Mouse (Mus musculus): ENCODE data around the gene Psip1. TPM values are rescaled to one million over a fixed set of nuclear protein-coding genes. Genes with fewer than 3 reads are reported as not detected.
A peak's percentile ranks its signal among the peaks of the same experiment; 100 is the strongest.

Gene Psip1
- polyA plus RNA-seq, 1 experiment from 2014 or later, result 230 TPM

DNA sequence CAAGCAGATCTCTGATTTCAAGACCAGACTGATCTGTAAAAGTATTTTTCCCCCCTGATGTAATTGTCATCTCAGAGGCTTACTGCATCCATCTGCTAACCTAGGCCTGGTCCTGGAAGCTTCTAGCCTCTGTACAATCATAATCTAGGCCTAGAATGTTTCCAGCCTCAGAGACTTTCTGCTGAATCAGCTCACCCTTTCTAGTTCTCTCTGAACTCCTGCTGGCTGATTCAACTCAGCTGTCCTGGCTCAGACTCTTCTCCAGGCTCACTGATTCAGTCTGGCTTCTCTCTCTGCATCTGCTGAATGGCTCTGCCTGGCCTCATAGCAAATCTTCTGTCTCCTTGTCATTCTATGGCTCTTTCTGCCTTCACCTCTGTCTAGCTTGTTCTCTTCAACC lies 48.1 kb downstream of the Psip1 start:
- Histone ChIP-seq H3K9ac (replicated peaks) (no peak overlapping the region), H3K27me3 (replicated peaks) (no peaks in the 10 kb centered on the region), H3K36me3 (peaks cover 63% of the 10 kb centered on the region), H3K9me3 (replicated peaks) (no peaks in the 10 kb centered on the region), H3K4me2 (no peak overlapping the region), H3K27ac (replicated peaks) (no peak overlapping the region), H3K4me1 (no peaks in the 10 kb centered on the region), H3K4me3 (replicated peaks) (no peak overlapping the region)
- no peak for ATAC-seq (ENCODE audit: low FRiP score)

DNA sequence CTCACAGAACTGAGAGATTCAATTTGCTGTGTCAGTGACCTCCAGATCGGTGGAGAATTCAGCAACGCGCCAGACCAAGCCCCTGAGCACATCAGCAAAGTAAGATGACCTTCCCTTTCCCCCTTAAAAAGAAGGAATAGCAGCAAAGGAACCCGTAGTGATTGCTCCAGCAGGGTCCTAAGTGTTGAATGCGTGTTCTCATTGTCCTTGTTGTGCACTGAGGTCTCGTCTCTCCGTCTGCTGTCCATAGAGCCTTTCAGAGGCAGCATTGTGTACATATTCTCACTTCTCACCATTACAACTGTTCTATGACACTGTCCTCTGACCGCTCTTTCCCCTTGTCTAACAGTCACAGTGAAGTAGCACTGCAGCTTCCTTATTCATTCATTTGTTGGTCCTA lies 49.9 kb downstream of the Psip1 start:
- no peaks in the 10 kb centered on the region for H3K4me1 ChIP-seq
- no peak overlapping the region for H3K27ac ChIP-seq (replicated peaks)
- ATAC-seq (ENCODE audit: low FRiP score), result no peak
- H3K4me2 ChIP-seq, result no peak overlapping the region
- H3K4me3 ChIP-seq (replicated peaks), result no peak overlapping the region
- H3K9me3 ChIP-seq (replicated peaks), result no peaks in the 10 kb centered on the region
- no peaks in the 10 kb centered on the region for H3K27me3 ChIP-seq (replicated peaks)
- H3K9ac ChIP-seq (replicated peaks), result no peak overlapping the region
- WGBS, result 95% methylated on average over 8 of the region's 8 CpGs
- H3K36me3 ChIP-seq, result peaks cover 63% of the 10 kb centered on the region

DNA sequence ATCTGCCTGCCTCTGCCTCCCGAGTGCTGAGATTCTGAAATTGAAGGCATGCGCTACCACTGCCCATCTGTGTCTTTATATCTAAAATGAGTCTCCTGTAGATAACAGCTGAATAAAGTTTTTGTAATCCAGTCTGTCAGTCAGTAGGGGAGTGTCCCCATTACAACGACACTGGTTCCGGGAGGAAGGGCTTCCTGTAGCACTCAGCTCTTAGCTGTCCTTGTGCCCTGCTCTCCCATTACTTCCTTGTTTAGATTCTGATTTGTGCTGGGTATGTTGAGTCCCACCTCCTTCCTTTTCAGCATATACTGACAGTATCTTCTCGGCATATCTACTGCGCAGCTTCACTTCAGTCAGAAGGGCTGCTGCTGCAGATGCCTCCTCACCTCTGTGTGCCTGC lies 53.4 kb downstream of the Psip1 start:
- no peaks in the 10 kb centered on the region for H3K27me3 ChIP-seq (replicated peaks)
- 92% methylated on average over 6 of the region's 6 CpGs for WGBS
- H3K4me3 ChIP-seq (replicated peaks), result no peak overlapping the region
- H3K9me3 ChIP-seq (replicated peaks), result no peaks in the 10 kb centered on the region
- H3K4me1 ChIP-seq, result no peaks in the 10 kb centered on the region
- H3K27ac ChIP-seq (replicated peaks), result no peak overlapping the region
- H3K9ac ChIP-seq (replicated peaks), result no peak overlapping the region
- ATAC-seq (ENCODE audit: low FRiP score), result no peak
- peaks cover 65% of the 10 kb centered on the region for H3K36me3 ChIP-seq
- H3K4me2 ChIP-seq, result no peak overlapping the region

DNA sequence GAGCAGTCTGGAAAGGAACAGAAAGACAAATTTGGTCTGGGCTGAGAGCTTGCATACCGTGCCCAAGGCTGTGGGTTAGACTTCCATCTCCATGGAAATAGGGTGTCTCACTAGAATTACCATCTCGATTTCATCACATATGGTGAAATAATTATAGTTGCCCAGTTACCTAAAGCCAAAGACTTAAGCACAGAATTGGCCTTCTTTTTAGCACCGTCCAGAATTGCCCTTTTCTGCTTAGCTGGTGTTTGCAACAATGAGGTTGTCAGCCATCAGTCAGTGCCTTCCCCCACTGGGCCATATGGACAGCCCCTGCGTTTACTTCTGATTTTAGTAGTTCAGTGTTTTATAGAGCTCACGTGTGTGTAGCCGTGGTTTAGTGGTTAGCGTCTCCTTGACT lies 54.3 kb downstream of the Psip1 start:
- ATAC-seq (ENCODE audit: low FRiP score), result no peak
- no peak overlapping the region for H3K9ac ChIP-seq (replicated peaks)
- H3K4me3 ChIP-seq (replicated peaks), result no peak overlapping the region
- no peak overlapping the region for H3K27ac ChIP-seq (replicated peaks)
- no peak overlapping the region for H3K4me2 ChIP-seq
- 79% methylated on average over 7 of the region's 7 CpGs for WGBS
- no peaks in the 10 kb centered on the region for H3K9me3 ChIP-seq (replicated peaks)
- H3K36me3 ChIP-seq, result peaks cover 62% of the 10 kb centered on the region
- H3K4me1 ChIP-seq, result no peaks in the 10 kb centered on the region
- no peaks in the 10 kb centered on the region for H3K27me3 ChIP-seq (replicated peaks)

DNA sequence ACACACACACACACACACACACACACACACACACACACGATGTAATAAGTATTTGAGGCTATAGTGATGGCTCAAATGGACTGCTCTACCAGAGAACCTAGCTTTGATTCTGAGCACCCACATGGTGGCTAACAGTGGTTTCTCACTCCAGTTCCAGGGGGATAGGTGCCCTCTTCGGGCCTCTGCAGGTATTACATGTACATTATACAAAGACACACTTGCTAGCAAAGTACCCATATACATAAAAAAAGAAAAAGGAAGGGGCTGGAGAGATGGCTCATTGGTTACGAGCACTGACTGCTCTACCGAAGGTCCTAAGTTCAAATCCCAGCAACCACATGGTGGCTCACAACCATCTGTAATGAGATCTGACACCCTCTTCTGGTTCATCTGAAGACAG lies 57.4 kb downstream of the Psip1 start:
- Histone ChIP-seq H3K9me3 (replicated peaks) (no peaks in the 10 kb centered on the region), H3K27me3 (replicated peaks) (no peaks in the 10 kb centered on the region), H3K36me3 (peaks cover 54% of the 10 kb centered on the region), H3K4me1 (no peaks in the 10 kb centered on the region), H3K27ac (replicated peaks) (no peak overlapping the region), H3K4me3 (replicated peaks) (no peak overlapping the region), H3K4me2 (no peak overlapping the region), H3K9ac (replicated peaks) (no peak overlapping the region)
- WGBS, result 93% methylated on average over 4 of the region's 4 CpGs
- ATAC-seq (ENCODE audit: low FRiP score), result no peak

DNA sequence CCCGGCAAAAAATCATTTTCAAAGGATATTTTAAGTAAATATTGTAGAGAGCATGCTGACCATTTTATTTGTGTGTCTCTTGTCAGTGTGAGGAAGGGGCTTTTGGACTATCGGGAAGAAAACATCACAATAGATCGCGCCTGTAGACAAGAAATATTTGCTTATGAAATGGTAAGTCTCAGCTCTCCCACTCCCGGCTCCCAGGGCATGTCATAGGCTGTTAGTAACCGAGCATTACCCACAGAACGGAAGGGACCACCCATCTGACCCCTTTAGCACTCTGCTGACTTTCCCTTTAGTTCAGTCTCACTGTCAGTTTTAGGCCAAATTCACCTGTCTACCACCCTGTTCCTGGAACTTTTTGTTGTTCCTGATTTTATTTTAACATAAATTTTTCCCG lies 58.6 kb downstream of the Psip1 start:
- WGBS, result 96% methylated on average over 8 of the region's 8 CpGs
- H3K4me3 ChIP-seq (replicated peaks), result no peak overlapping the region
- H3K27me3 ChIP-seq (replicated peaks), result no peaks in the 10 kb centered on the region
- no peak for ATAC-seq (ENCODE audit: low FRiP score)
- no peak overlapping the region for H3K9ac ChIP-seq (replicated peaks)
- H3K4me2 ChIP-seq, result no peak overlapping the region
- no peaks in the 10 kb centered on the region for H3K4me1 ChIP-seq
- peaks cover 64% of the 10 kb centered on the region for H3K36me3 ChIP-seq
- H3K27ac ChIP-seq (replicated peaks), result no peak overlapping the region
- H3K9me3 ChIP-seq (replicated peaks), result no peaks in the 10 kb centered on the region

DNA sequence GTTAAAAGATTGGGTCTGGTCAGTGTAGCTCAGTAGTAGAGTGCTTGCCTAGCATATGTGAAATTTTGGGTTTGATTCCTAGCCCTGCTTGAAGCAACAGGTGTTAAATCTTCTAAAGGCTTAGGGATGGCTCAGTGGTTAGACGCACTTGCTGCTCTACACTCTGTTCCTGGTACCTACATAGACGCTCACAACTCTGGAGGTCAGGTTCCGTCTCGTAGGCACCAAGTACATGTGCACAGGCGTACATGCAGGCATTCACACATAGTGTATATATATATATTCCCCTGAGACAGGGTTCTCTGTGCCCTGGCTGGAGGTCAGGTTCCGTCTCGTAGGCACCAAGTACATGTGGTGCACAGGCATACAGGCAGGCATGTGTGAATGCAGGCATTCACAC lies 59.1 kb downstream of the Psip1 start:
- WGBS, result 98% methylated on average over 7 of the region's 7 CpGs
- Histone ChIP-seq H3K27ac (replicated peaks) (no peak overlapping the region), H3K4me3 (replicated peaks) (no peak overlapping the region), H3K9me3 (replicated peaks) (no peaks in the 10 kb centered on the region), H3K27me3 (replicated peaks) (no peaks in the 10 kb centered on the region), H3K9ac (replicated peaks) (no peak overlapping the region), H3K4me2 (no peak overlapping the region), H3K4me1 (no peaks in the 10 kb centered on the region), H3K36me3 (peaks cover 63% of the 10 kb centered on the region)
- no peak for ATAC-seq (ENCODE audit: low FRiP score)

DNA sequence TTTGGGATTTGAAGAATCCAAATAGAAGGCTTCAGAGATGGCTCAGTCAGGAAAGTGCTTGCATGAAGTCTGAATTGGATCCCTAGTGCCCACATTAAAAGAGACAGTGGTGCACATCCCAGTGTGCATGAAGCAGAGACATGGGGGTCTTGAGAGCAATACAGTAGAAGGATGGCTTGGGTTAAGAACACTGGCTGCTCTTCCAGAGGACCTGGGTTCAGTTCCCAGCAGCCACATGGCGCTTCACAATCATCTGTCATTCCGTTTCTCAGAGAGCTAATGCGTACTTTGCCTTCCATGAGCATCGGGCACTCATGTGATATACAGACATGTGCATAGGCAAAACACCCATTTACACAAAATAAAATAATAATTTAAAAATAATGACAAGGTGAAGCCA lies 61.1 kb downstream of the Psip1 start:
- H3K9ac ChIP-seq (replicated peaks), result no peak overlapping the region
- peaks cover 4% of the 10 kb centered on the region; the same call in 1 of the 2 replicates for H3K4me1 ChIP-seq
- 99% methylated on average over 4 of the region's 4 CpGs for WGBS
- H3K4me3 ChIP-seq (replicated peaks), result no peak overlapping the region
- no peak overlapping the region for H3K4me2 ChIP-seq
- ATAC-seq (ENCODE audit: low FRiP score), result no peak
- H3K27ac ChIP-seq (replicated peaks), result no peak overlapping the region
- H3K27me3 ChIP-seq (replicated peaks), result no peaks in the 10 kb centered on the region
- no peaks in the 10 kb centered on the region for H3K9me3 ChIP-seq (replicated peaks)
- H3K36me3 ChIP-seq, result peaks cover 54% of the 10 kb centered on the region

DNA sequence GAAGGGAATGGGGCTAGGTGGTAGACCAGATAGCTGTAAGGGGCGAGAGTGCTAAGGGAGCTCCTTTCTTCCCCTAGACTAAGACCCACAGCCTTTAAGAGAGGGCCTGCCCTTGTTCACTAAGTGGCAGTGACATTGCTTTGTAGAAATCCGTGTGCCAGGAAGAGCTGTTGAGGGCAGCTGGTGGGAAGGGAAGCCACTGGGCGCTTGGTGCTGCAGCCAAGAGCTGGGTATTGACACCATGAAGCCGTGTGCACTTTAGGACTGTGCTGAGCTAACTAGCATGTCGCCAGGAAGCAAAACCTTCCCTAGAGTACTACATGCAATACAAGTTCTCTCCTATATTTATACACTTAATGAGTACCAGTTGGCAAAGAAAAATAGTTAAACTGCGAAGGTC lies 62.6 kb downstream of the Psip1 start:
- peaks cover 42% of the 10 kb centered on the region for H3K36me3 ChIP-seq
- WGBS, result 91% methylated on average over 6 of the region's 6 CpGs
- peaks cover 15% of the 10 kb centered on the region for H3K4me1 ChIP-seq
- H3K27me3 ChIP-seq (replicated peaks), result no peaks in the 10 kb centered on the region
- H3K9ac ChIP-seq (replicated peaks), result no peak overlapping the region
- H3K4me2 ChIP-seq, result no peak overlapping the region
- H3K4me3 ChIP-seq (replicated peaks), result no peak overlapping the region
- no peak overlapping the region for H3K27ac ChIP-seq (replicated peaks)
- ATAC-seq (ENCODE audit: low FRiP score), result no peak
- no peaks in the 10 kb centered on the region for H3K9me3 ChIP-seq (replicated peaks)

DNA sequence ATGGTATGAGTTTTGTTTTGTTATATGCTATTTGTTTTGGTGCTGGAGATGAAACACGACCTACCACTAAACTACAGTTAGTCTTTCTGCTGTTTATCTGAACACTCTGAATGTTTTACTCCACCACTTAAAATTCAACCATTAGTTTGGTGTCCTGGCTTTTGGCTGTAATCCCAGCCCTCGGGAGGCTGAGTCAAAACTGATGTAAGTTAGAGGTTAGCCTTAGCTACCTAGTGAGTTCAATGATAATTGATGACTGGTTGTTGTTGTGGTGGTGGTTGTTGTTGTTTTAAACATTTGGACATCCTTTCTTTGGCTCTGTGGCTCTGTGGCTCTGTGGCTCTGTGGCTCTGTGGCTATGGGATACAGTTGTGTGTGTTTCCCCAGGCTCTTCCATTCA lies 67.5 kb downstream of the Psip1 start:
- peak overlapping the region; percentile 88 for H3K9ac ChIP-seq (replicated peaks)
- H3K4me1 ChIP-seq, result peaks cover 23% of the 10 kb centered on the region
- H3K36me3 ChIP-seq, result peaks cover 14% of the 10 kb centered on the region
- no peak overlapping the region for H3K27ac ChIP-seq (replicated peaks)
- WGBS, result 60% methylated on average over 2 of the region's 2 CpGs
- no peak for ATAC-seq (ENCODE audit: low FRiP score)
- peak overlapping the region; percentile 62 for H3K4me2 ChIP-seq
- peak overlapping the region; percentile 70 for H3K4me3 ChIP-seq (replicated peaks)
- no peaks in the 10 kb centered on the region for H3K27me3 ChIP-seq (replicated peaks)
- no peaks in the 10 kb centered on the region for H3K9me3 ChIP-seq (replicated peaks)

DNA sequence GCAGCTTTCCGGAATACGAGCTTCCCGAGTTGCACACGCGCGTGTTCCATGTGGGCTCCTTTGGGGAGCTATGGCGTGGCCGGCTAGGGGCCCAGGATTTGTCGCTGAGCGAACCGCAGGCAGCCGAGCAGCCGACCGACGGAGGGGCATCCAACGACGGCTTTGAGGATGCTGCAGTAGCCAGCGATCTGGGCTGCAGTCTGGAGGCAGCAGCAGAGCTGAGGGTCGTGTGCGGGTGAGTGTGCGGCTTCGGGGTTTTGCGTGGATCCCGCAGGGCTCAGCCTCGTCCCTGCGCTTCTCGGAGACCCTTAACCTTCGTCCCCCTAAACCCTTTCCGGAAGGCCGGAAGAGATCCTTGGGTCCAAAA lies 68.5 kb downstream of the Psip1 start:
- peak overlapping the region; percentile 70 for H3K4me3 ChIP-seq (replicated peaks)
- peaks cover 23% of the 10 kb centered on the region for H3K4me1 ChIP-seq
- H3K27ac ChIP-seq (replicated peaks), result peak overlapping the region; percentile 94
- no peaks in the 10 kb centered on the region for H3K9me3 ChIP-seq (replicated peaks)
- H3K27me3 ChIP-seq (replicated peaks), result no peaks in the 10 kb centered on the region
- peaks cover 4% of the 10 kb centered on the region; the same call in 1 of the 2 replicates for H3K36me3 ChIP-seq
- WGBS, result 0% methylated on average over 30 of the region's 30 CpGs
- ATAC-seq (ENCODE audit: low FRiP score), result peak; percentile 69; the same call in 1 of the 2 replicates
- H3K9ac ChIP-seq (replicated peaks), result peak overlapping the region; percentile 88
- H3K4me2 ChIP-seq, result peak overlapping the region; percentile 62

DNA sequence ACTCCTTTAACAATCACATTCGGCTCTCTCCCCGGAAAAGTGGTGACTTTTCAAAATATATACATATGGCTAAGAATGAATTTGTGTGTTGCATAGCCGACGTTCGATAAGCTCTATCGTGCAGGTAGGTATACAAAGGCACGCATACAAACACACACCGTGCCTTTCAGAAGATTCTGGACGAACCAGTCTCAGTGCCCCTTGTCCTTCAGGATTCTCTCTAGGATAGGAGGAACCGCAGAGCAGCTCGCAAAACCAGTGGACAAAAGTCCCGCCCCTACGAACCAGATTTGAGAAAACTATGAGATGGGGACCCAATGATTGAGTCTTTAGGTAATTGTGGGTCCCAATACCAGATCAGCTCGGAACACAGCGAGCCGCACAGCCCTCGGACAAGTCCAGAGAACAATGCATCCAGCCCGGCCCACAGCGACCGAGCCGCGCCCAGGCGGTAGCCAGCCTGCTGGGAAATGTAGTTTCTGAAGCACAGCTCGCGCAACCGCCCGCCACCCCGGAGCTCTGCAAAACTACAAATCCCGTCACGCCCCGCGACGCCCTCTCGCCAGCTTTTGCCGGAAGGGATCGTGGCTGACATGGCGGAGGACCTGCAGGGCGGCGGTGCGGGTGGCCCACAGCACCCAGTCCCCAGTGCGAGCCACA lies 69.0 kb downstream of the Psip1 start, which contains the start of gene Snapc3:
TSS of gene Snapc3 (plus strand) at position 565 of the 660 bp plus-strand sequence.
- WGBS, result 1% methylated on average over 41 of the region's 41 CpGs
- ATAC-seq (ENCODE audit: low FRiP score), result peak; percentile 99
- H3K27me3 ChIP-seq (replicated peaks), result no peaks in the 10 kb centered on the region
- peak within 1 kb of the TSS; percentile 70 for H3K4me3 ChIP-seq (replicated peaks)
- peak within 1 kb of the TSS; percentile 94 for H3K27ac ChIP-seq (replicated peaks)
- H3K9ac ChIP-seq (replicated peaks), result peak within 1 kb of the TSS; percentile 88
- H3K9me3 ChIP-seq (replicated peaks), result no peaks in the 10 kb centered on the region
- peak within 1 kb of the TSS; percentile 62 for H3K4me2 ChIP-seq
- peaks cover 23% of the 10 kb centered on the region for H3K4me1 ChIP-seq
- H3K36me3 ChIP-seq, result 0 out of 2 replicates have a peak, but pooled peaks cover 2% of the 10 kb centered on the region

Measured in neural tube, embryonic 15.5 days (tissue).